Mouse (Mus musculus): ENCODE data around the gene Pim1. TPM values are rescaled to one million over a fixed set of nuclear protein-coding genes. Genes with fewer than 3 reads are reported as not detected.

The Pim1 gene
- total RNA-seq (2023): 557 TPM

GRCm38 (mm10) chr17:29490713-29491581 is at the start of gene Pim1:
Gene Pim1 (plus strand): TSS chr17:29490753.

Other genes starting within 250 kb of the Pim1 start
- gene Ppil1, start 226.6 kb upstream of the Pim1 start, total RNA-seq (2023): 9.9 TPM
- gene BC004004, start 222.0 kb upstream of the Pim1 start, total RNA-seq (2023): 54.7 TPM
- 0.26 TPM for gene Pi16, start 173.1 kb upstream of the Pim1 start, total RNA-seq (2023)
- 45.0 TPM for gene Mtch1, start 142.8 kb upstream of the Pim1 start, total RNA-seq (2023)
- 29.9 TPM for gene Fgd2, start 129.8 kb upstream of the Pim1 start, total RNA-seq (2023)
- not detected for gene Gm17657, start 58.9 kb downstream of the Pim1 start, total RNA-seq (2023)
- gene Tbc1d22b, start 59.0 kb downstream of the Pim1 start, total RNA-seq (2023): 45.5 TPM
- not detected for gene Tmem217, start 61.6 kb downstream of the Pim1 start, total RNA-seq (2023)
- 60.5 TPM for gene Rnf8, start 124.0 kb downstream of the Pim1 start, total RNA-seq (2023)
- gene Gm28043, start 124.1 kb downstream of the Pim1 start, total RNA-seq (2023): 11.7 TPM
- gene Cmtr1, start 169.8 kb downstream of the Pim1 start, total RNA-seq (2023): 122 TPM
- 6.8 TPM for gene Ccdc167, start 226.3 kb downstream of the Pim1 start, total RNA-seq (2023)